Mouse (Mus musculus) retina, postnatal 7 days (tissue): ENCODE data around the gene Dhdh.
"Not testable (repeated sequence)": the region's sequence is repeated elsewhere in the genome, so short reads cannot be mapped to it uniquely, and the experiment has no call there.

Source experiments
- DNase-seq: peaks from one replicate; pipeline ENCODE4 v3.0.0-alpha.2; 2012; ENCODE audit warnings: low read depth, low spot score

Dhdh gene

DNA sequence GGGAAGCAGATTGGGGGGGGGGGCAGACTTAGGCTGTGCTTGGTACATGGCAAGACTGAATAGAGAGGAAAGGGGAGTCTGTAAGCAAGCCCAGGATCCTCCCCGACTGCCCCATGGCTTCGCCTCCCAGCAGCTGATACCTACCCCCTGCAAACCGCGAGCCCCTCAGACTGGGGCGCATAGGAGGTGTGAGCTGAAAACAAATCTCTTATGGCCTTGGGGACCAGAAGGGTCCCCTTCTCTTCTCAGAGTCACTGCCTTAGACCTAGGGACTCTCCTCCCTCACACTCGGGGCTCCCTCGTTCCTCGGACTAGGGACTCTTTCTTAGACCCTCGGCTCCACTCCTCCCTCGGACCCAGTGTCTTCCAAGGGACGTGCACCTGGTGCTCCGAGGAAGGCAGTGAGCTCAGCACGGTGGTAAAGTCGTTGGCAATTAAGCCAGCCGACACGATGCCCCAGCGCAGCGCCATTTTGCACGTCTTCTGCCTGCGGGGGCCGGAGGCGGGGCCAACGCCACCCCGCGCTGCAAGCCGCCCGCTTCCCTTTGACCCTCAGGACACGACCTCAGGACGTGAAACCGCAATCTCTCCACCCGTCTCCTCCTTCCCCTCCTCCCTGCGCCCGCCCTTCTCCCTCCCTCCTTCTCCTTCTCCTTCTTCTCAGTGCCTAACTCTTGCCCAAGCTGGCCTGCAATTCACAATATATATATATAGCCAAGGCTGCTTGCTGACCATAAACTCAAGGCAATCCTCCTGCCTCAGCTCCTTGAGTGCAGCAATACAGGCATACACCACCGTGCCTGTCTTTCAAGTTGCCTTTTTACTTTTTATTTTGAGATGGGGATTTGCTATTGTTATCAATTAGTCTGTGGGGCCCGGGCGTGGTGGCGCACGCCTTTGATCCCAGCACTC, at the start of gene Dhdh:
Gene Dhdh (minus strand): TSS at position 513 of the 912 bp plus-strand sequence.
- DNase-seq: peak; percentile 30

DNA sequence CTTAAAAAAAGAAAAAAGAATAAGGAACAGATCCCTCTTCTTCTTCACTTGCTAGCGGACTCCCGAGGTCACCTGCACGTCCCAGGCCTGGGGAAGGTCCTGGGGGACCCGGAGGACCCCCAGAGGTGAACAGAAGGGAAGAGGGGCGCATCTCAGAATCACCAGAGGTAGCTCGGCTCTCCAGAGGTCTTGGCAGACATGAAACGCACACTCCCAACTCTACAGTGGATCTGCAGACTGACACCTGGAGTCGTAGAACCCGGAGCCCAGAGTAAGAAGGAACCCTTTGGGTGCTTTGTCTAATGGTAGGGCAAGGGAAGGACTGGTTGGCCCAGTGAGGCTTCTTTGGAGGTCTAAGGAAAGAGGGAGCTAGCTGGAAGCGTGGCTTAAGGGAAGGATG, 49.0 kb upstream of the Dhdh start:
- no peak for DNase-seq

DNA sequence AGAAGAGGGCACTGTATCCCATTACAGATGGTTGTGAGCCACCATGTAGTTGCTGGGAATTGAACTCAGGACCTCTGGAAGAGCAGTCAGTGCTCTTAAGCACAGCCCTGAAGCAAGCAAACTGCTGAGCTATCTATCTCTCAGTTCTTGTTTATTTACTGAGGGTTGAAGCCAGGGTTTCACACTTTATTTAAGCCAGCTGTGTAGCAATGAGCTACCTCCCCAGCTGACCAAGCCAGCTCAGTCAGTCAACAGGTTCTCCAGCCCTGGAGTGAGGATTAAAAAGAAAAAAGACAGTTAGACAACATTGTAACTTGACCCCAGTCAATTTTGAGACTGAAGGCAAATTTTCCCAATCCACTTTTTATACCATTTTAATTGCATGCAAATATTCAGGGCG, 47.1 kb upstream of the Dhdh start:
- DNase-seq: no peak

DNA sequence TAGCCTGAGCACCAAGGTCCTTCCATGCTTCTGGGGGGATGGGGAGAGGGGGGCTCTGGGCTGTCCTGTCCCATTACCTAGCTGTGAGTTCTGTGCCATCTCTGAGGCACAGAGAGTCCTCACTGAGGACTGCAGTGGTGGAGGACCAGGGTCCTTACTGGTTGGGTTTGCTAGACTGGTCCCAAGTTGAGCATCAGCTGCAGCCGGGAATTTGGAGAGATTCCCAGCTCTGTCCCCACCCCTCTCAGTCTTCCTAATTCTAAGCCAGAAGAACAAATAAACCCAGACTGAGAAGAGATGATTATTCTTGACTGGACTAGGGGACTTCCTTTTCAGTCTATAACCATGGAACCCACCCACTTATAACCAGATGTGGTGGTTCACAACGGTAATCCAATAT, 42.0 kb upstream of the Dhdh start:
- DNase-seq: no peak

DNA sequence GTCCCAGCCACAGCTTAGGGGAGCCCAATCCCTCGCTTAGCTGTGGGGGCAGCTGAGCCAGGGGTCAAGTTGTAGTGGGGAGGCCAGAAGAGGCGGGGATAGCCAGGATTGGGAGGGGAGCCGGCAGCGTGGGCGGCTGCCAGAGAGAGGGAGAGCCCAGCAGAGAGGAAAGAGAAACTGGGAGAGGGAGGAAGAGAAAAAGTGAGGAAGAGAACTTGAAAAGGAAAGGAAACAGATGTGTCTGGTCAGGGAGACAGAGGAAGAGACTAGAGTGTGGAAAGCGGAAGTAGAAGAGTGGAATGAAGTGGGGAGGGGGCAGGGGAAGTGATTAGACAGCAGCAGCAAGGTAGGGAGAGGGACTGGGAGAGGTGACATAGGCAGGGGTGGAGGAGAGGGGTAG, 40.9 kb upstream of the Dhdh start:
- DNase-seq: no peak

DNA sequence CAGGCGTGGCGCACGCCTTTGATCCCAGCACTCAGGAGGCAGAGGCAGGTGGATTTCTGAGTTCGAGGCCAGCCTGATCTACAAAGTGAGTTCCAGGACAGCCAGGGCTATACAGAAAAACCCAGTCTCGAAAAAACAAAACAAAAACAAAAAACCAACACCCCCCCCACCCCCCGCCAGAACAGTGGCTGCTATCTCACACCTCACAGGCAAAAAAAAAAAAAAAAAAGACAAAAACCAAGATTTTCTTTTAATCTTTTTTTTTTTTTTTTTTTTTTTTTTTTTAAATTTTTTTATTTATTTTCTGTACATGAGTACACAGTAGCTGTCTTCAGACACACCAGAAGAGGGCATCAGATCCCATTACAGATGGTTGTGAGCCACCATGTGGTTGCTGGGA, 38.6 kb upstream of the Dhdh start:
- DNase-seq: not testable (repeated sequence)

DNA sequence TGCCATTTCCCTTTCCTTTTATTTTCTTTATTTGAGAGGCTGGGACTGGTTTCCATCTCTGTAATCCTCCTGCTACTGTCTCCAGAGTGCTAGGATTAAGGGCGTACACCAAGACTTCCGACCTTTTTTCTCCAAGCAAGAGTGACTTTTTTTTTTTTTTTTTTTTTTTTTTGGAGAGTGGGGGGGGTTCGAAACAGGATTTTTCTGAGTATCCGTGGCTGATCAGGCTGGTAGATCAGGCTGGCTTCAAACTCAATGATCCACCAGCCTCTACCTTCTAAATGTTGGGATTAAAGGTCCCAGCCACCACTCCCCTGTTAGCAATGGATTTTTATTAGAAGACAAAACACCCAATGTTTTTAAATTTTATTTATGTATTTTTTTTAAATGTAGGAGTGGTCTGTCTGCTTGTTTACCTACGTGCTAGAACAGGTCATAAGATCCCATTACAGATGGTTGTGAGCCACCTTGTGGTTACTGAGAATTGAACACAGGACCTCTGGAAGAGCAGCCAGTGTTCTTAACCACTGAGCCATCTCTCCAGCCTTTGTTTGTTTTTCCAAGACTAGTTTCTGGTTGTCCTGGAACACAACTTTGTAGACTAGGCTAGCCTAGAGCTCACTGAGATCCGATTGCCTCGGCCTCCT, 38.0 kb upstream of the Dhdh start:
- no peak for DNase-seq

DNA sequence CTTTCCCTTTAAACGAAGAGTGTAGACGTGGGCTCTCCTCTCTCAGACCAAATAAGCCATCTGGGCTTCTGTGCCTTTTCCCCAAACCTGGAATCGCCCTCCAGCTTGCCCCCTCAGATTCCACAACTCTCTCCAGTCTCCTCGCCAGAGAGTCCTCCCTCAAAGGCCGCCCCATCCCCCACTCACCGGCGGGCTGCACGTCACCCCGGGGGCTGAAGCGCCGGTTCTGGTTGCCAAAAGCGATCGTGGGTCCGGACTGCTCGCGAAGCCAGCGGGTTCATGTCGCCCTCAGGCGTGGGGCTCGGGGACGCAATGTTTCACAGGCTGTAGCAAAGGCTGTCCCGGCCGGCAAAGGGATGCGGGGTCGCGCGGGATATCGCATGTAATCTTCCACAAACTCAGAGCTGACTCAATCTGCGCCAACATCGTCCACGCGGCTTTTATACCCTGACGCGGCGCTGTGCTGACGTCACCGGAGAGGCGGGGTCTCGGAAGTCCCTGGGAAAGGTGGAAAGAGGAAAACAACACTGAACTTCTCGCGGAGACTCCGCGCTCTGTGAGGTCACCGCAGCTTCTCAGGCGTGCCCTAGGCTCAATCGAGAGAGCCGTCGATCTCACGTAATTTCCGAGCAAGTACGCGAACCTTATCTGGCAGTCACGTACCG, 37.3 kb upstream of the Dhdh start, which contains the start of the genes Ppp1r15a and Plekha4:
Gene Ppp1r15a (minus strand): TSS at position 460 of the 665 bp plus-strand sequence.
Gene Plekha4 (plus strand): TSS at position 522 of the 665 bp plus-strand sequence.
- peak; percentile 85 for DNase-seq

DNA sequence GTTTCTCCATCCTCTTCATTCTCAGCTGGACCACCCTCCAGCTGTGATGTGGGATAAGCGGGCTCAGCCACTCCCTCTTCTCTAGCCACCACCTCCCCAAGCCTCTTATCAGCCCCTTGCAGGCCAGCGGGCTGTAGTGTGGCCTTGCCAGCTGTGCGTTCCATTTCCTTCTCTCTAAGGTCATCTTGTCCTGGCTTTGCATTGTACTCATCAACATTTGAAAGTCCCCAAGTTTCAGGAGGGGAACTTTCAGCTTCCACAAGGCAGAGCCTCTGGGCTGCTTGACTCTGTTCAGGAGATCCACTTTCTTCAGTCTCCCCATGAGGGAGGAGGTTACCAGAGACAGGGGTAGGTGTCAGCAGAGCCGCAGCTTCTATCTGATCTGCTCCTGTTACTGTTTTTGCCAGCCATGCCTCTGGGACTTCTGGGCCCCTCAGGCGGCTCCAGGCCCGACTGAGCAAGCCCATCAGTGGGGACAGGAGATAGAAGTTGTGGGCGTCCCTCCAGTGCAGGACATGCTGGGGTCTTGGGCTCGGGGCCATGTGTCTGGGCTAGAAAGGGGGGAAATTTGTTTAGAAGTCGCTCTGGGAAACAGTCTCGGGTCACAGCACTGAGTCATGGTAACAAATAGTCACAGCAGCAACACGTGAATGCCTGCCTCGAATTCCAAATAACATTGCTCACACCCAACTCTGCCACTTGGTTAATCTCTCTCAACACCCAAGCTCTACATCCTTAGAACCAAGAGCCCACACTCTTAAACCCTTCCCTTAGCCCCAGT, 36.4 kb upstream of the Dhdh start:
- no peak for DNase-seq

DNA sequence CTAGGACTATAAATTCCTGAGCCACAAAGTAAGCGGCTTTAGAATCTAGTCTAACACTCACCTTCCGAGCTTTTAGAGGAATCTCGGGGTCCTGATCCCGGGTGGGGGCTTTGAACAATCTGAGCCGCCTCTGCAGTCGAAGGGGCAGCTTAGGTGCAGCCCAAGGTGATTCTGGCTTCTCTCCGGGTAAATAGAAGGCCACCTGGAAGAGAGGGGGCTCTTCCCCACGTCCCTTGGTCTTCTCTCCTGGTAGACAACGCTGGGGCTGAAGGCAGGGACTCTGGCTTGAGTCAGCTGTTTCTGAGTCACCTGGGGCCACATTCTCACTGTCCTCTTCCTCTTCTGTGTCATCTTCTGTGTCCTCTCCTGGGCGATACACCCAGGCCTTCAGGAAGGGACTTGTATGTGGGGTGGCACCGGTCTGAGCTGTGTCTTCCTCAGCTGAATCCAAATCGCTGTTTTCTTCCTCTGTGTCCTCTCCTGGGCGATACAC, 35.1 kb upstream of the Dhdh start:
- DNase-seq: no peak

DNA sequence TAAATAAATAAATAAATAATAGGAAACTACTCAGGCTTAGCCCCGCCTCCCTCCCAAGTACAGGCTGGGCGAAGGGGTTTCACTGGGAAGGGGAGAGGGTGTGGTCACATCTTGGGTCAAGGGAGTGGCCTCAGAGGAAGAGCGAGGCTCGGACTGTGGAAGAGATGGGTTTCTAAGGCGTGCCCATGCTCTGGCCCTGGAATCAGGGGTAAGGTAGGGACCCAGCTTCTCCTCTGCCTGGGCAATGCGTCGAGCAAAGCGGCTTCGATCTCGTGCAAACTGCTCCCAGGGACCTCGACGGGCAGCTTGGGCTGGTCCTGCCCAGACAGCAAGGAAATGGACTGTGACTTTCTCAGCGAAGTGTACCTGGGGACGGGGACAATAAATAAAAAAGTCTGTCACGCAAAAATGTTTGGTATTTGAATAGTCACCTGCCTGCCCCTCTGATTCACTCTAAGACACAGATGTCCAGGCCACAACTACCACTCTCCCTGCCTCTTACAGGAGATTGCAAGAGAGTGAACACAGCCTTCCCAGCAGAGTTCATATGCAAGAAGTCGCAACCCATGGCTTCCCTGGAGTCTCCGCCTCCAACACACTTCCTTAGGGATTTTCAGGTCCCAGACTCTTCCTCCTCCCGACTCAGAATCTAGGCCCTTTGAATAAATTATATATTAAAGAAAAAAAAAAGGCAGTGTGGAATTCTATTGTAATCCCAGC, 34.5 kb upstream of the Dhdh start:
- DNase-seq: no peak

DNA sequence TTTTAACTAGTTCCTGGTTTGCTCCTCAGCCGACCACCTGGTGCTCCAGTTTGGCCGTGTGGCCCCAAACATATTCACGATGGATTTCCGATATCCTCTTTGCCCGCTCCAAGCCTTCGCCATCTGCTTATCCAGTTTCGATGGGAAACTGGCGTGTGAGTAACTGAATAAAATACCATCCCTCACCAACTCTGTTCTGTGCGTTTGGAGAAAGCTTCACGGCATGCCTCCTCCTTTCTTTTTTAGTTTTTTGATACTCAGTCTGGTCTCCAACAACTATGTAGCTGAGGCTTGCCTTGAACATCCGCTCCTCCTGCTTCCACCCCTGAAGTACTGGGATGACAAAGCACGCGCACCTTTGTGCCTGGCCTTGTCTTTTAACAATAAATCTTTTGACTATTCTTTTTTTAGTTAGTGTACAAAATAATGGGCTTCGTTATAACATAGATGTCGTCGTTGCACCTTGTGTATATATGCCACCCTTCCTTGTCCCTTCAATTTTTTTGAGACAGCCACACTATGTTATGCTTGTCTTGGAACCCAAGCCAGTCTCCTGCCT, 33.7 kb upstream of the Dhdh start:
- DNase-seq: no peak

DNA sequence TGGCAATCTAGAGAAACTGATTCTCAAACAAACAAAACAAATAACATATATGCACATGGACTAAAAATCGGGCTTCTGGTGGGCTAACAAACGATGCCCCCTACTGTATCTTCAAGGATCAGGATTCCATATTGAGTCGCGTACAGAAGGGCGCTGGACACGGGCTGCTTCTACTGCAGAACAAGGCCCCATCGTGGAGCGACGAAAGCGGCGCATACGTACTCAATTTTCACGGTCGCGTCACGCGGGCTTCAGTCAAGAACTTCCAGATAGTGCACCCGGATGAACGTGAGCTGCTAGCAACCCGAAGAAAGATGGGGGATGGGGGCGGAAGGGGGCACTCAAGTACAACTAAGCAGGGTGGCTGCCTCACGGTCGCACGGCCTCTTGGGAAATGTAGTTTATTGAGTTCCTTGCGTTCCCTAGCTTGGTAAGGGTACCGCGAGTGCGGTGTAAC, 33.2 kb upstream of the Dhdh start:
- DNase-seq: peak; percentile 73

DNA sequence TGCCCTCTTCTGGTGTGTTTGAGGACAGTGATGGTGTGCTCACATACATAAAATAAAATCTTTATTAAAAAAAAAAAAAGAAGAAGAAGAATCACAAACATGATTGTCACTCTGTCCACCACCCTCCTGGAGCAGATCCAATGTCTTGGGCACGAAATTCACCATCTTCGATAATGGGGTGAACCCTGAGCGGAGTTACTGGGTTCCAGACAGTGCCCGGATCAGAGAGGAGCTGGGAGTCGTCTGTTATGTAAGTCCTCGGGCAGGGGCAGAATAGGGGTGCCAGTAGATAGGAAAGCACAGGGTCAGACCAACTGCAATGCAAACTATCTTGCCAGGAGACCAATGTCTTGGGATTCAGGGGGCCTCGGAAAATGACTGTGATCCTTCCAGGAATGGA, 32.0 kb upstream of the Dhdh start:
- no peak for DNase-seq

DNA sequence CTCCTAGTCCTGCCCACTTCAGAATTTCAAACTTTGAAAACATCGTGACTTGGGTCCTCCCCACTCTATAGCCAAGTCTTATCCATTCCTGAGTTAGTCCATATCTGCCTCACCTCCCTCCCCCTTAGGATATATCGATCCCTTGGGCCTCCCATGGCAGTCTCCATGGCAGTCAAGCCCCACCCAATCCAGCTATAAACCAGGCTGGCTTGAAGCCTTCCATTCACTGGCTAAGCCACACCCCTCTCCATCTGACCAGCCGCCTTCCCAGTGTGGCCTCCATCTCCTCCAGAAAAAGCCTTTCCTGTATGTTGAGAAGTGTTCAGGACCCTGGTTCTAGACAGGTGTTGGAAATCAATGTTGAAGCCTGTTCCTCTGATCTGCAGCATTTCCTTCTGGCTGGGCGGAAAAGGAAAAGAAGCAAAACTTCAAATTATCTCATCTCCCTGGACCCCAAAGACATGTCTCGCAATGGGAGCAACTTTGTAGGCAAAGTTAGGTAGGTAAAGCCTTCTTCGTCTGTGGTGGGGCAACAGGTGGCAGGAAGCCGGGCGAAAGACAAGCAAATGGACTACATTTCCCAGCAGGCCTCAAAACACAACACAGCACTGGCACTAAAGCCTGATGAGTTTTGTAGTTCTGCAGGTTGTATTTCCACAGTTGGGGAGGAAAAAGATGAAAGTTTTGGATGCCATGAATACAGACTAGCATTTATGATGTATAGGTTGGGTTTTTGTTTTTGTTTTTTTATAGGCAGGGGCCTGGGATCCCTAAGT, 30.9 kb upstream of the Dhdh start:
- no peak for DNase-seq

DNA sequence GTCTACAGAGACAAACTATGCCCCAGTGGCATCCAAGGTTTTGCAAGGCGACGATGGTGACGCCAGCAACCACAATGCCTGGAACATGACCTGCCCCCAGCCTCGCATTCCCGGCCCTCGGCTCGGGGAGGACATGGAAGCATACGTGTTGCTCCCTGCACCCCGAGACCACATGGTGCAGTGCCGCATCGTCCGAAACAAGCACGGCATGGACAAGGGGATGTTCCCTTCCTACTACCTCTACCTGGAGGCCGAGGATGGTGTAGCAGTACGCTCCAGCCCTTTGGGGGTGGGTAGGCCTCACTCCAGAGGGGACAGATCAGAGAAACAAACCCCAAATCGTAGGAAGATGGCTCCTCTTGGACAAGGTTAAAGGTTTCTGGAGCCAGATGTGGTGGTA, 30.0 kb upstream of the Dhdh start:
- no peak for DNase-seq

DNA sequence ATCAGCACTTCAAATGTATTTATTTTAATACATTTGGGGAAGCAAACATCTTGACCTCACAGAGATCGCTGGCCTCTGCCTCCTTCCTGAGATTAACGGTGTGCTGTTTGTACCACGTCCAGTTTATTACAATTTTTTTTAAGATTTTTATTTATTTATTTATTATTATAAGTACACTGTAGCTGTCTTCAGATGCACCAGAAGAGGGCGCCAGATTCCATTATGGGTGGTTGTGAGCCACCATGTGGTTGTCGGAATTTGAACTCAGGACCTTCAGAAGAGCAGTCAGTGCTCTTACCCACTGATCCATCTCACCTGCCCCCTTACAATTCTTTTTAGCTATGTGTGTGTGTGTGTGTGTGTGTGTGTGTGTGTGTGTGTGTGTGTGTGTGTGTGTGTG, 28.2 kb upstream of the Dhdh start:
- not testable (repeated sequence) for DNase-seq

DNA sequence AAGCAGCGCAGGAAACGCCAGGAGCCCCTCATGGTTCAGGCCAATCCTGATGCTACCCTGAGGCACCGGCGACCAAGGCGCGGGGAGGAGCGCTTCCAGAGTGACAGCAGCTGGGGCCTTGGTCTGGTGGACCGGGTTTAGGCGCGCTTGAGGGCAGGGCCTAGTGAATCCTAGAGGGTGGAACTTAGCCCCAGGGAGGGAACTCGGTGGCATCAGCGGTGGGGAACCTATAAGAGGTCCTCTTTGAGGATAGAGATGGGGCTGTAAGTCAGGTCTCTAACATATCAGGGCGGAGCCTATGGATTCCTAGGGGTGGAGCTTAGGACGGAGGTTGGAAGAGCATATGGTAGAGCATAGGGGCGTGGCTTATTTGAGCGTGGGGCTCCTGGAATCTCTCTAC, 26.8 kb upstream of the Dhdh start:
- no peak for DNase-seq

DNA sequence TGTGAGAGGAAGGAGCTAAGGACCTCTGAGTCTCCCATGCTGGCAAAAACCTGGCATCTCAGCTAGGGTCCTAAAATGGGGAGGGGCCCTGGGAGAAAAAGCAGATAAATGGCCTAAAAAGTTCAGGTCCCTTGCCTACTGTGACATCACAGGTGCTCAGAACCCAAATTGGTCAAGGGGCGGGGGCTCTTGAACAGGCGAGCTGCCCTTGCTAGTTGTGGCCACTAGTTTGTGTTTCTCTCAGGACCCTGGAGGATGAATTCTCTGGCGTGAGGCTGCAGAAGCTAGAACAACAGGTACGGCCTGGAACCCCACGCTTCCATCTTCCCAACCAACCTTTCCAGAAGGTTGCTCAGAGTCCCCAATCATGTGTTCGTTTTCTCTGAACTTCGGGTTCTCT, 25.8 kb upstream of the Dhdh start:
- DNase-seq: no peak
